Mouse (Mus musculus): ENCODE measurements at regions not wholly inside any gene's neighbourhood (a gene's known extent, or its start where the extent isn't known, plus 50 kb on each side); places are given as distances from the start of the nearest gene placed in this dataset.

DNA sequence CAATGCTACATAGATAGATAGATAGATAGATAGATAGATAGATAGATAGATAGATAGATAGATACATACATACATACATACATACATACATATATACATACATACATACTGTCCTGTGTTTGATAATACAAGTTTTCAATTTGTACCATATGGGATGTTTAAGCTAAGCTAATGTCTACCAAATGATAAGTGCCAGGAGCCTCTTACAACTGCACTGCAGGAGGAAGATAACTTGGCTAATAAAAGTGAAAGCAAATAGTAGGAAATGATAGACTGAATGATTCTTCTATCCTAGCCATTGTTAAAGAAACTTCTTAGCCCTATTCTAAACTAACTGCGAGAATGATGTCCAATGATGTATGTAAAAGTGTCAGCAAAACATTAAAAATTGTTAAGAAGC is 68.1 kb upstream of the P2ry1 start:
- DNase-seq, result no peak

- DNase-seq, result no peak
Observed at GRCm38 (mm10) chr3:60941451-60941850, 61.1 kb upstream of the P2ry1 start.

DNA sequence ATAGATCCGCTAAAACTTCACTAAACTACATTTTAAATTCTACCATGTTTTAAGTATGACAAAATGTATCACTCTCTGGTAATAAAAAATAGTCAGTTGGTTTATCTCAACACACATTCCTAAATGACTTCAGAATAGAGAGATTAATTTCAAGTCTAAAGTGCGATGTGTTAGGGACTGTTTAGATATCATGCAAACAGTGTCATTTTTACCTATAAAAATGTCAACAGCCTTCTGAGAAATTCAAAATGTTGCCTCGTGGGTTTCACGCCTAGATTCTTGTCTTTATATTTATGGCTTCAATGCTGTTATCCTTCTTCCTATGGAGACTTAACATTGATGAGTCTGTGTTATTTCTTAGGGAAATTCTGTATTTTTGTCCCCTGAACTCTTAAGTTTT is 53.7 kb upstream of the P2ry1 start:
- DNase-seq, result no peak
